Mouse (Mus musculus) induced T-regulatory cell, adult 2 months (primary cell): Measurements from ENCODE around the gene Rps11.
A peak's percentile ranks its signal among the peaks of the same experiment; 100 is the strongest.
"Not testable (repeated sequence)": the region's sequence is repeated elsewhere in the genome, so short reads cannot be mapped to it uniquely, and the experiment has no call there.

Experiments
- DNase-seq: peaks from one replicate; pipeline ENCODE4 v3.0.0-alpha.2; 2012; ENCODE audit warnings: low read depth

Gene Rps11

DNA sequence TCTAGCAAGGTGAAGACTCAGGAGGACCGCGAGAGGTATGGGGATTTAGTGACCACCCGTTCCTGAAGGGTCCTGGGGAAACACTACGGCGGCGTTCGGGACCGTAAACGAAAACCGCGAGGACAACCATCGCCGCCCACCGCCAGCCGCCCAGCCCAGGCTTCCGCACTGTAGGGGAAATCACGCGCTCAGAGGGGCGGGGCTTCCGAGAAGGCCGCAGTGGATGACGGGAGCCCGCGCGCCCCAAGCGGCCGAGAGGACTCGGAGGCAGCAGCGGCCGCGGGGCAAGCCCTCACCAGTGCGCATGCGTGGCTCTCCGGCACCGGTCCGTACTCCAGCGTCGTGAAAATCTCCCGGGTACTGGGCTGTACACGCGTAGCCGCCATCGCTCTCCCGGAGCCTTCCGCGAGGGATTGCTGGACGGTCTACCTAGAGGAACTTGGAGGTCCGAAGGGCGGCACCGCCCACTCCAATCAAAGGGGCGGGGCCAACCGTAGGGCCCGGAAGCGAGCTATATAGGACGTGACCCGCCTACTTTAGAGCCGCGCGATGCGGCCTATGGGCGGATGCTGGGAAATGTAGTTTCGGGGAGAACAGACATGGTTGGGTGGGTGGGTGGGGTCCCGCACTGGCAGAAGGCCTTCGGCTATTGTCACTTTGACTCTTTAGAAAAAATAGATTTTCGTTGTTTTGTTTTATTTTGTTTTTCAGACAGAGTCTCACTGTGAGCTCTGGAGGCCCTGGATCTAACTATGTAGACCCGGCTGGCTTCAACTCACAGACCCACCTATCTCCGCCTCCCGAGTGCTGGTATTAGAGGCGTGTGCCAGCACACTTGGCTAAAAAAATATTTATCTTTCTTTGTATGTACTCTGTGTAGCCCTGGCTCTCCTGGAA is 30.1 kb upstream of the Rps11 start, which contains the start of the genes Pih1d1 and Aldh16a1:
Gene Pih1d1, plus strand, starts transcription at position 208 of the 897 bp plus-strand sequence.
Gene Aldh16a1, minus strand, starts transcription at position 489 of the 897 bp plus-strand sequence.
- DNase-seq = peak; percentile 99

DNA sequence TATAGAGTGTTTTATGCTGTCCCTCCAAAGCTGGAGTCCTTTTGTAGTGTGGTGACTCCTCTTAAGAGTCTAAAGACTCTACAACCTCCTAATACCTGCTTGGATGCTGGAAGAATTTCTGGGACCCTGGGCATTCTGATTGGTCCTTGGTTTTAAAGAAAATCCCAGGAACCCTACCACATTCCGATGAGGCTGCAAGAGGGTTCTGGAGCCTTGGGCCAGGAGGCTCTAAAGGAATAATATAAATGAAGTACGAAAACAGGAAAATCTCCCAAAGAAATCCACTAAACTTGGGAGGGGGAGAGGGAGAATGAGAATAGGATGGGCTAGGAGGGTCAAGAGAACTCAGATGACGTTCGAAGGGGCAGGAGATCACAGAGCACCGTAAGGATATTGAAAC is 29.3 kb upstream of the Rps11 start:
- no peak for DNase-seq

DNA sequence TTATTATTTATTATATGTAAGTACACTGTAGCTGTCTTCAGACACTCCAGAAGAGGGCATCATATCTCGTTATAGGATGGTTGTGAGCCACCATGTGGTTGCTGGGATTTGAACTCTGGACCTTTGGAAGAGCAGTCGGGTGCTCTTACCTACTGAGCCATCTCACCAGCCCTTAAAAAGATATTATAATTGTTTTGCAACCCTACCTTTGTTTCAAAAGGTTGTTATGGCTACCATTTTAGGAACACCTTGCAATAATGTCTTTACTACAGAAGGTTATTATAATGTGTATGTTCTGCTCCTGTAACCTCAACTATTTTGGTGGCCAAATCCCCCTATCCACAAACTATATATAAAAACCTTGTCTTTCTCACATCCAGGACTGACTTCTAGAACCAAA is 28.8 kb upstream of the Rps11 start:
- not testable (repeated sequence) for DNase-seq

DNA sequence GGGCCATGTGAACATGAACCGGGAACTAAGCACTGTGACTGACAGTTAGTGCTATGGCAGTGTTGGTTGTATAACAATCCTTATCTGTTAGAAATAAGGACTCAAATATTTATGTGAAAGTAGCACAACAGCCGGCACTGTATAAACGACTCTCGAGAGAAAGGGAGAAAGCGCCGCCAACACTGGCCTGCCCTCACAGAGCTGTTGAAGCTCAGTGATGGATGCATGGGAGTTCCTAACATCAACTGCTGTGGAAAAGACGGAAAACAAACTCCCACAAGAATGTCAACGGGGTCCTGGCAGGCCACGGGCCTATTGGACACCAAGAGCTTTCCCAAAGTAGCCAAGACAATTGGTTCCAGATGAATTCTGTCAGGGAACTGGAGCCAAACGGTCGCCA is 27.1 kb upstream of the Rps11 start:
- no peak for DNase-seq

DNA sequence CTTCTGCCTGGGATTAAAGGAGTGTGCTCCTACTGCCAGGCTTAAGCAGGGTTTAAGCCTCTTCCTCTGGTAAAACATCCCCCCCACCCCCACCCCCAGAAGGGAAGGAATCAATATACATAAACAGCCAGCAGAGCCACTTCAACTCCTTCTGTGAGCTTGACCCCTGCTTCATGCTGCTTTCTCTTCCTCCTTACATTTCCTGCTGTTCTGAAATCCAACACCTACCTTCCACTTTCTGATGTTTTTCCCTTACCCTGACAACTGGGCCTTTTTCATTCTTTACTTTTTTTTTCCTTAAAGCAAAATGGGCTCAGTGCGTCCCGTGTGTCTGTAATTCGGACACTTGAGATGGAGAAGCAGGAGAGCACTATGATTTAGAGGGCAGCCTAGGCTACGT is 26.1 kb upstream of the Rps11 start:
- DNase-seq = no peak

DNA sequence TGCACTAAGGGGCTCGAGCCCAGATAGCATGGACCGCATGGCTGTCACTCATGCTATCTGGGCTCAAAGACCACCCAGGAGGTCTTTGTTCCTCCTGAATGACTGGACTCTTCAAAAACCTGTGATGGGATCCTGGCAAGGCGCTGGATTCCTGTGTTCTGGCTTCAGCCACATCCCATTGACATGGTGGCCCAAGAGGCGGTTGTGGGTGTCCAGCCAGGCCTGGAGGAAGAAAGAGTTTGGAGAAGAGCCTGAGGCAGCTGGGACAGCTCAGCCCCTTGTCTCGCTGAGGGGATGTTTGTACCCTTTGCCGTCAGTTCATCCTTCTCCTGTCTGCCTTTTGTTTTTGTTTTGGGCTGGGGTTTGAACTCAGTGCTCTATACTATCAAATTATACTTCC is 25.3 kb upstream of the Rps11 start:
- DNase-seq = no peak

DNA sequence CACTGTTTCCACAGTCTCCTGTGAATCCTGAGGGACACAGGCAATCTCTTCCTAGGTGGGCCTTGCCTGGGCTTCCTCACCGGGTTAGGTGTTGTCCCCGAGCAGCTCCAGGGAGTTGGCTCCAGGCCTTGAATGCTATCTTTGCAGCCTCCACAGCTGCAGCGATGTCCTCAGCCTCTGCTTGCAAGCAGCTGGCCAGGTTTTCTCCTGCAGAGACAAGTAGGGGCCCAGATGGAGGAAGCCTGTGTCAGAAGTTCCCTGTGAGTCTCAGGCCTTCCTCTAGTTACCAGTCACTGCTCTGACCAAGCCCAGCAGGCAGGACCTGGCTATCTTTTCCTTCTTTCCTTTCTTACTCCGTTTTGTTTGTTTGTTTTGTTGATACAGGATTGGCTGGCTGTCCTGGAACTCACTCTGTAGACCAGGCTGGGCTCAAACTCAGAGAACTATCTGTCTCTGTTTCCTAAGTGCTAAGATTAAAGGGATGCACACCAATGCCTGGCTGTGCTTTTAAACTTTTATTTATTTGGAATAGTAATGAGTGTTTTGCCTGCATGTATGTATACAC is 24.4 kb upstream of the Rps11 start:
- DNase-seq = no peak

DNA sequence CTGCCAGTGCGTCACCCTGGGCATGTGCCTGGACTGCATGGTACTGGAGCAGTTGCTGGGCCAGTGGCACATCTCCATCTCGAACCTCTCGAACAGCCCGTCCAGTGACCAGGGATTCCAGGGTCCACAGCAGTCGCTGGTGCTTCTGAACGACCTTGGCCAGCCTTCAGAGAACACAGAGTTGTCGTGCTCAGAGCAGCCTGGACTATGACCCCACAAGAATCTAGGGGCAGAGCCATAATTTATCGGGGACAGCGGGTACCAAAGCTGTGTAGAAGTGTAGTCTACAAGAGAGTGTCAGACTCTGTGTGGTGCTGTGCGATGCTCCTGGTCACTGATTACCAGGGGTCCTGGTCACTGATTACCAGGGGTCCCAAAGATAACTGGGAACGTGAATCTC is 23.7 kb upstream of the Rps11 start:
- no peak for DNase-seq

DNA sequence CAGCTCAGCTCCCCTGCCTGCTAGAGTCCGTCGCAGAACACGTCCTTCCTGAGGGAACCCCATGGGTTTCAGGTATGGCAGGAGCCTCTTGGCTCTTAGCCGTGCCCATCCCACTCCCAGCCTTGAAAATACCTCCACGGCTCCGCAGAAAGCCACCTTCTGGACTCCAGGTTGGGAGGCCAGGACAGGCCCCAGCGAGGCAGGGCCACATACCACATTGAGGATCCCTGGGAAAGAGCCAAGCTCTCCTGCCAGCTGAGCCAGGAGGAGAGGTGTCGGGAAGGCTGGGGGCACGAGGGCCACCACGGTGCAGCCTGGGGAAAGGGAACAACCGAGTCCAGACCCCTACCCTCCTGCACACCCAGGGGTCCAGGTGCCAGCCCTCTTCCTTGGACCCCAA is 23.0 kb upstream of the Rps11 start:
- no peak for DNase-seq

DNA sequence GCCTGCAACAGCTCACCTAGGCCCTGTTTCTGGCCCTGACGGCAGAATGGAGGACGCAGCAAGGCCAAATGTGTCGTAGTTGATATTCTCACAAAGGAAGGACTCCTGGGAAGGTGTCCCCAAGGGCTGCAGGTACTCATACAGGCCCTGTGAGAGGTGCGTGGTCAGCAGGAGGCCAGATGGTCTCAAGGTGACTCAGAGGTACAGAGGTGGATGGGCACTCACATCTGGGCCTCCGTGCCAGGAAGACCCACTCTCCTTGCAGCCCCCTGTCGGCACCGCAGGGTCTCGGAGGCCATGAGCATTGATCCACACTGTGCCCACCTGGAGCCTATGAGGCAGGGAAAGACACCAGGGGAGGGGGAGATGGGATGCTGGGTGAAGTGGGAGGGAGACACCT is 21.2 kb upstream of the Rps11 start:
- DNase-seq = no peak

DNA sequence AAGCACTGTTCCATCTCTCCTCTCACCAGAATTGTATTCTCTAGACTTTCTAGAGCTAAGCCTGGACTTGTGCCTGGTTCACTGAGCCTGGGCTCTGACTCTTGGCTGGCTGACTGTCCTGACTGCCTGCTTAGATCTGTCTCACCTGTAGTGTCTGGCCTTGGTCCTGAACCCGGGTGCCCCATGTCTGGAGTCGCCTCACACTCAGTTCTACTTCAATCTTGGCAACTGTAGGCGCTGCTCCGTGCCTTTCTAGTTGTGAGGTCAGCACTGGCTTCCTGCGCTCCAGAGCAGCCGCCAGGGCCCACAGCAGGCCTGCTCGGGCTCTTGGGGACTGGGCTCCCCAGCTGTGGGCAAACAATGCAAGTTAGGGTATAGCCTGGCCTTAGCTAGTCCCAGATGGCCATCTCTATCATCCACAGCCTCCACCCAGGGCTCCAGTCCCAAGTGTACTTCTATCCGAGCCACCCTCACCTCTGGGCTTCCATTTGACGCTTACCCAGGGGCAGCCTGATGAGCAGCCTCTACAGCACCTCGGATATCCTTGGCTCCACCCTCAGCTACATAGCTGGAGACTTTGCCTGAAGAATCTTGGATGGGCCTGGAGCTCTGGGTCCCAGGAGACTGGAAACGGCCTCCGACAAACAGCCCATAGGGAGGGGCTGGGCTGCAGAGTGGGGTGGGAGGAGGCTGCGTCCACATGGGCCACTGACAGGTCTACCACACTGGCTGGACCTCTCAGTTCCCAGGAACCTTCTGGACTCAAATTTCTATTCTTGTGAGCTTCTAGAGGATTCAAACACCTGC is 20.3 kb upstream of the Rps11 start:
- DNase-seq = no peak

DNA sequence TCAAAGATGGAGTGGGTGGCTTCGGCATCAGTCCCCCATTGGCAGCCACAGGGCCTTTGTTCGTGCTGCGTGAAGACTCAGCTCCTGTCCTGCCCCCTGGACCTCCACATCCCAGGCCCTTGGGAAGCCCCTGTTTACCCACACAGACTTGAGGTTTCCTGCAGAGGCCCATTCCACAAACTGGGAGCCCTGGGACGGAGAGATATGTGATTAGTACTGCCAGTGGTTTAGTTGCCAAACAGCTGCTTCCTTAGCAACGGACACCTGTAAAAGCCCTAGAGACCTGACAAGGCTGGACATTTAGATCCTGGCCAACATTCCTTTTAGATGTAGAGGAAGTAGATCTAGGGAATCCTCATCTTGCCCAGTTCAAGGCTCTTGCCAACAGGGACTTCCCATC is 17.7 kb upstream of the Rps11 start:
- DNase-seq = no peak

DNA sequence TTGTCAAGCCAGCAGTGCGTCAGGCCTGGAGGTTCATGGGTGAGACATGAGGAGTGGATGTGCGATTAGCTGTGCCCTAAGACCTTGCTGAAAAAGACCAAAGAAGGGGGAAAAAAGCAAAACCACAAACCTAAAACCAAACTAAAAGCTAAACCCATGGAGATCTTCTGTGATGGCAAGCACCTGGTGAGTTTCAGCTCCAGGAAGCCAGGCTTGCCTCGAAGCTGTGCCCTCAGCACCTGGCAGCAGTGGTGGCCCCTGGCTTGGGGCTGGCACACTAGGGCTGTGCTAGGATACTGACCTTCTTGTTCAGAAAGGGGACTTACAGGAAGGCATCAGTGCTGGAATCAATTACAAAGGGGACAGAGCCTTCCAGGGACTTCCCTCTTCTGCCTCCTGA is 17.1 kb upstream of the Rps11 start:
- no peak for DNase-seq

DNA sequence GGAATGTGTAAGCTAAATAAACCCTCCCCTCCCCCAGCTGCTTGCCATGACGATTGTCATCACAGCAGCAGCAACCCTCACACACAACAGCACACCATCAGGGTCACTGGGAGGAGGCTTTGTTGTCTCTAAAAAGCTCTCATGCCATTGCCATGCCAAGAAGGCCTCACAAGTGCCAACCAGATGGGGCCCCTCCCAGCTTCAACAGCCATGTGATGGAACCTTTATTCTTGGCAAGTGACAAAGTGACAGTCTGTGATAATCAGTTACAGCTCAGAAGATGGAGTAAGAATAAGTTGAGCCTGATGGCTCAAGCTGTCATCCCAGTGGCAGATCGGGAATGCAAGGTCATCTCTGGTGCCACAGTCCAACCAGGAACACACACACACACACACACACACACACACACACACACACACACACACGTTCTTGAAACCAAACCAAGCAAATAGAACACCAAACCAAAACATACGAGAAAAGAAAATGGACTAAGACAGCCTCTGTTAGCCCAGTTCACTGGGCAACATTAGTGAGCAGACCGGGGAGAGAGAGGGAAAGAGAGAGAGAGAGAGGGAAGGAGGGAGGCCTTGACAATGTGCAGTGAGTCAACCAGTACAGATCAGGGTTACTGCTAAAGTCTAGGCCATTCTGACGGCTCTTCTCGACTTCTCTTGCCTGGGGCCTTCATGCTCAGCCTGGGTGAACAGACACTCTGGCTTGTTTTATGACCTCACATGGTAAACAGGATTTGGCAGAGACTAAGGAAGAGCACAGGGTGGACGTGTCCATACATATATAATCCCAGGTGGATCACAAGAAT is 15.9 kb upstream of the Rps11 start:
- no peak for DNase-seq

DNA sequence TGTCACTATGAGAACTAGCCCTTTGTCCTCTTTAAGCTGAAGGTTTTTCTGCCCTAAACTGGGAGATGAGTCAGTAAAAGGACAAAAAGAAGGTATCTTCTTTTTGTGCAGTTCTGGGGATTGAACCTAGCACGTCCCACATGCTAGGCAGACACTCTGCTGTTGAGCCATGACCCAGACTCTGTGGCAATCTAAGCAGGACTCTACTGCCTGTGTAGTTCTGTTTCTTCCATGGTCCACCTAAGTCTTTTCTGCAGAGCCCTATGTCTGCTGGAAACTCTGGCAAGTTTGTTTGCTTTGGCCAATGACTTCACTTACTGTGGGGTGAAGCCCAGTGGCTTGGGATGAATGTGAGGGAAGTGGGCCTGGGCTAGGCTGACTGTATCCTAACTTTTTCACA is 14.2 kb upstream of the Rps11 start:
- DNase-seq = no peak

DNA sequence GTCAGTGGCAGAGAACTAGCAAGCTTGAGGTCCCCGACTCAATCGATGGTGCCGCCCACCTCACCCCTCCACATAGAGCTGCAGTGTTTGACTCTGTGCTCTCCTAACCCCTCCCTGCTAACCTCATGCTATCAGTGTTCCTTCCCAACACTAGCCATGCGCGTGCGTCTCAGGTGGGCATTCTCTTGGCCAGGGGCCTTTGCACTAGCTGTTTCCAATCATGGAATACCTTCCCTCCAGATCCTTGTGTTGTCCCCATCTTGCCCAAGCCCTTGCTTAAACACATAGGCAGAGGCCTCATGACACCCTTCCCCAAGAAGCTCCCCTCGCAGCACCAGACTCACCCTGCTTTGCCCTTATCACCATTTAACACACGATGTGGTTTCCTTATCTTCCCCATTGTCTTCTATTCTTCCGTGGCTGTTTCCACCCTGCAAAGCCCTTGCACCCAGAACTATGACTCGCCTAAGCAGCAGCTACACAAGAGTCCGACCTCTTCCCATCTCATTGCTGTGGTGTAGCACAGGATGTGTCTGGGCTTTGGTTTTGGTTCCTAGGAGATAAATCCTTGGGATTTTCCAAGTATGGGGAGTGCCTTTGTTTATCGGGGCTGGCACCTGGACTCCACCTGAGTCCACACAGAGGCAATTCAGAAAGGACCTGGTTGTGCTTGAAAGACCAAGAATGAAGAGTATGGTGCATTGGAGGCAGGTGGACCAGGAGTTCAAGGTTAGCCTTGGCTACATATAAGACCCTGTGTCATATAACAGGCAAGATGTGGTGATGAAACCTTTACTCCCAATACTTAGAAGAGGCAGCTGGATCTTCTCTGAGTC is 13.2 kb upstream of the Rps11 start:
- DNase-seq = peak; percentile 69

DNA sequence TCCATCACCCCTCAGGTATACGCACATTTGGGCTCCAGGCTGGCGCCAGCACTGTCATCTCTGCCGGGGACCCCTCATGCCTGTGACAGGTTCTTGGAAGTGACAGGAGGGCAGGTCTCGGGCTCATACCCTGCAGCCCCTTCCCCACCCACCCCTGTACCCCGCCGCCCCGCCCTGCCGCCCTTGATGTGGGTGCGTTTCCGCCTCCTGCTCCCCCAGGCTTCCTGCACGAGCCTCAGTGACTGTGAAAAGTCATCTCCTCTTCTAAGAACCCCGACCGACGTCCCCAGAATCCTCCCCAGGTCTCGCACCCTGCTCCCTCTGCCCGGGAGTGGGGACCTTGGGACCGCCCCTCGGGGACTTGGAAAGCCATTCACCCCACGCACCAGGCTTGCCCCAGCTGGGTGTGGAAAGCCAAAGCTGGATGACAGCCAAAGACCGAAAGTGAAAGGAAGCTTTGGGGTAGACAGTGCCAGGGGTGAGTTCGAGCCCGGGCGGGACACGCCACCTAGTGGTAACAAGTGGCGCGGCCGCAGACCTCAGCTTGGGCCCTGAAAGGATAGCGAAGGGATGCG is 11.8 kb upstream of the Rps11 start, which contains the start of the genes Gm45713 and Flt3l:
Gene Gm45713, minus strand, starts transcription at position 239 of the 575 bp plus-strand sequence.
Gene Flt3l, minus strand, starts transcription at position 440 of the 575 bp plus-strand sequence.
- peak; percentile 97 for DNase-seq

DNA sequence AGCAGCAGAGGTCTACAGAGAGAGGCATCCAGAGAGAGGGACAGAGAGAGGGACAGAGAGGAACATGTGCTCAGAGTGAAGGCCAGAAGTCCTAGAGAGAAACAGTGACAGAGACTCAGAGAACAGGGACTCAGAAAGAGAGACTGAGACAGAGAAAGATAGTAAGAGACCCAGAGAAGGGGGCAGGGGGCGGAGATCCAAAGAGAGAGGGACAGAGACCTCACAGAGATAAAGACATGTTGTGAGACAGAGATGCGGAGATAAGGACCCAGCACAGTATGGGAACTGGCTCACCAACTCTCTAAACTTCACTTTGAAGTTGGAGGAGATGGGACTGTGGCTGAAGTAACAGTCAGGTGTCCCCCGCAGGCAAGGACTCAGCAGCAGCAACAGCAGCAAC is 11.1 kb upstream of the Rps11 start:
- DNase-seq = peak; percentile 67

DNA sequence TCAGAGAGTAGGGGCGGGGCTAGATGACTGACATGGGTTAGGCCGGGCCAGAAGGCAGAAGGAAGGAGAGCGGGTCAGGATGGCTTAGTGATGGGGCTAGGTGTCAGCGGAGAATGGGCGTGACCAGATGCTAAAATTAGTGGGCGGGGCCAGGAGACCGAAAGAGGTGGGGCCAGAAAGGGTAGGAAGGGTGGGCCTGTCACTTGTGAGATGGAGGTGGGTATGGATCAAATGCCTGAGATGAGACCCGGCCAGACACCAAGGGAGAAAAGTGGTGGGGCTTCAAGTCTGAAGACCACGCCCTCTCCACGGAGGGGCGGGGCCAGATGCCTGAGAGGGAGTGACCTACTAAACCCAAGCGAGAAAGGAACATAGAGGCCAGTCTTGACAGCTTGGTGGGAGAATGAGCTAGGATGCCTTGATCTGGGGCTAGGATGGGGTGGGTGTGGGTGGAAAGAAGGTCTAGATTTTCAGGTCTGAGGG is 10.3 kb upstream of the Rps11 start:
- DNase-seq = peak; percentile 89

DNA sequence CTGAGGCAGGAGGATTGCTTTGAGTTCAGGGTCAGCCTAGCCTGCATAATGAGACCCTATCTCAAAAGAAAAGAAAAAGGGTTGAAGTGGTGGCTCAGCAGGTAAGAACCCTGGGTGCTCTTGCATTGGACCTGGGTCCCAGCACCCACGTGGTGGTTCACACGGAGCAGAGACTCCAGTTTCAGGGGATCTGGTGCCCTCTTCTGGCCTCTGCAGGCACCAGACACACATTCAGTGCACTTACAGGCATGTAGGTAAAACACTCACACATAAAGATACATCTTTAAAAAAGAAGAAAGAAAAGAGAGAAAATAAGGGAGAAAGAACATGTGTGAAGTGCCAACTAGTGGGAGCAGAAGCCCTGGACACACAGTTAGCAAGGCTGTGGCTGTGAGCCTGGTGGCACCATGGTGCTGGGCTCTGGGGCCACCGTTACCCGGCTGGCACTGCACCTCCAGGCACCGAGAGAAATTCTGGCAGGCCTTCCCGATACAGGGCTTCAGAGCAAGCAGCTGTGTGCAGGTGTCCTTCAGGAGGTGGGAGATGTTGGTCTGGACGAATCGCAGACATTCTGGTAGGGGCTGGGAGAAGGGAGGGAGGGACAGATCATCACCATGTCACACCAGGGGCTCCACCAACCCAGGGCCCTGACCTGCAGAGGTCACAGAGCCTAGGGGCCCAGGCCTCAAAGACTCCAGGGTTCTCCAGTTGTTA is 9.4 kb upstream of the Rps11 start:
- DNase-seq = peak; percentile 40
